Mouse (Mus musculus) neural tube, embryonic 15.5 days (tissue): ENCODE data around the gene Eps8l3. TPM values are rescaled to one million over a fixed set of nuclear protein-coding genes. Genes with fewer than 3 reads are reported as not detected.
"Not testable (repeated sequence)": the region's sequence is repeated elsewhere in the genome, so short reads cannot be mapped to it uniquely, and the experiment has no call there.

Experiments used
- ATAC-seq: fragments of 200-750 bp; cut with Nextera tagmentation; 2 replicates; pipeline ENCODE4 v1.8.0; 2017; ENCODE audit warnings: mild to moderate bottlenecking, moderate TSS enrichment, moderate library complexity; ENCODE audit not compliant: low FRiP score
- H3K27ac ChIP-seq: fragments of 300-500 bp; sonication (generic); replicated peaks from 2 replicates; pipeline ENCODE4 v1.5.1; 2015; ENCODE audit warnings: mild to moderate bottlenecking, inconsistent platforms
- H3K27me3 ChIP-seq: fragments of 300-500 bp; sonication (generic); replicated peaks from 2 replicates; pipeline ENCODE4 v1.6.1; 2015; ENCODE audit warnings: inconsistent platforms
- H3K36me3 ChIP-seq: fragments of 300-500 bp; sonication (generic); 2 replicates; pipeline ENCODE4 v1.6.1; 2015; ENCODE audit warnings: inconsistent platforms
- H3K4me1 ChIP-seq: fragments of 300-500 bp; sonication (generic); 2 replicates; pipeline ENCODE4 v1.6.1; 2015; ENCODE audit warnings: inconsistent platforms
- H3K4me2 ChIP-seq: fragments of 300-500 bp; sonication (generic); 2 replicates; pipeline ENCODE4 v1.6.1; 2015; ENCODE audit warnings: inconsistent platforms, mild to moderate bottlenecking, moderate library complexity
- H3K4me3 ChIP-seq: fragments of 300-500 bp; sonication (generic); replicated peaks from 2 replicates; pipeline ENCODE4 v1.5.1; 2015; ENCODE audit warnings: mild to moderate bottlenecking, inconsistent platforms
- H3K9ac ChIP-seq: fragments of 300-500 bp; sonication (generic); replicated peaks from 2 replicates; pipeline ENCODE4 v1.6.1; 2015; ENCODE audit warnings: mild to moderate bottlenecking, inconsistent platforms
- H3K9me3 ChIP-seq: fragments of 300-500 bp; sonication (generic); replicated peaks from 2 replicates; pipeline ENCODE4 v1.6.1; 2016; ENCODE audit warnings: inconsistent platforms
- WGBS: fragments of 180-500 bp; shearing (Covaris S2); methylation state at CpG from one replicate; pipeline ENCODE4 v1.1.7; 2015; ENCODE audit warnings: mixed read lengths; 5-methylcytosine and 5-hydroxymethylcytosine counted together
- polyA plus RNA-seq: library from polyadenylated mRNA; unstranded; fragments of >200 nt; fragmentation: Nextera tagmentation; extraction: Ambion mirVana; gene quantifications from 2 replicates; pipeline ENCODE4 v1.2.1, GENCODE M21; 2015

The Eps8l3 gene
- polyA plus RNA-seq, 1 experiment from 2014 or later = not detected

- no peaks in the 10 kb centered on the region for H3K36me3 ChIP-seq
- 86% methylated on average over 17 of the region's 17 CpGs for WGBS
These were observed 23.5 kb upstream of the Eps8l3 start for GRCm38 (mm10) chr3:107853232-107854181.

GRCm38 (mm10) chr3:107855368-107855767 is 21.7 kb upstream of the Eps8l3 start:
- H3K4me1 ChIP-seq = peaks cover 7% of the 10 kb centered on the region
- no peak overlapping the region for H3K9ac ChIP-seq
- no peaks in the 10 kb centered on the region for H3K27me3 ChIP-seq
- 79% methylated on average over 13 of the region's 13 CpGs for WGBS
- no peak overlapping the region for H3K4me3 ChIP-seq
- H3K27ac ChIP-seq = no peak overlapping the region
- no peaks in the 10 kb centered on the region for H3K9me3 ChIP-seq
- ATAC-seq = no peak
- no peaks in the 10 kb centered on the region for H3K36me3 ChIP-seq
- no peak overlapping the region for H3K4me2 ChIP-seq

More at GRCm38 (mm10) chr3:107853232-107854181, 23.5 kb upstream of the Eps8l3 start:
- no peaks in the 10 kb centered on the region for H3K9me3 ChIP-seq
- peaks cover 26% of the 10 kb centered on the region for H3K4me1 ChIP-seq
- no peak for ATAC-seq
- H3K27me3 ChIP-seq = no peaks in the 10 kb centered on the region
- H3K4me2 ChIP-seq = no peak overlapping the region
- no peak overlapping the region for H3K9ac ChIP-seq
- no peak overlapping the region for H3K27ac ChIP-seq
- H3K4me3 ChIP-seq = no peak overlapping the region

GRCm38 (mm10) chr3:107857646-107858045 is 19.4 kb upstream of the Eps8l3 start:
- H3K9me3 ChIP-seq = no peaks in the 10 kb centered on the region
- H3K4me2 ChIP-seq = no peak overlapping the region
- no peak overlapping the region for H3K9ac ChIP-seq
- WGBS = 62% methylated on average over 6 of the region's 6 CpGs
- no peak for ATAC-seq
- no peaks in the 10 kb centered on the region for H3K36me3 ChIP-seq
- H3K4me3 ChIP-seq = no peak overlapping the region
- no peak overlapping the region for H3K27ac ChIP-seq
- H3K4me1 ChIP-seq = no peaks in the 10 kb centered on the region
- H3K27me3 ChIP-seq = no peaks in the 10 kb centered on the region

GRCm38 (mm10) chr3:107861483-107861882 is 15.5 kb upstream of the Eps8l3 start:
- 78% methylated on average over 5 of the region's 5 CpGs for WGBS
- H3K27ac ChIP-seq, H3K9ac ChIP-seq, H3K4me1 ChIP-seq, H3K9me3 ChIP-seq, H3K4me3 ChIP-seq, H3K27me3 ChIP-seq, ATAC-seq, H3K4me2 ChIP-seq, H3K36me3 ChIP-seq: not testable (repeated sequence)

GRCm38 (mm10) chr3:107862471-107862870 is 14.6 kb upstream of the Eps8l3 start:
- Histone ChIP-seq H3K9me3 (no peaks in the 10 kb centered on the region), H3K27ac (no peak overlapping the region), H3K4me2 (no peak overlapping the region), H3K27me3 (no peaks in the 10 kb centered on the region), H3K9ac (no peak overlapping the region; the same call in 1 of the 2 replicates), H3K4me1 (peaks cover 10% of the 10 kb centered on the region), H3K36me3 (no peaks in the 10 kb centered on the region), H3K4me3 (no peak overlapping the region)
- ATAC-seq = no peak
- 83% methylated on average over 2 of the region's 2 CpGs for WGBS

- 74% methylated on average over 5 of the region's 5 CpGs for WGBS
- Histone ChIP-seq H3K9ac (no peak overlapping the region), H3K4me3 (no peak overlapping the region), H3K27ac (0 out of 2 replicates have a peak overlapping the region, but pooled peaks have one; percentile 24), H3K27me3 (no peaks in the 10 kb centered on the region), H3K4me2 (no peak overlapping the region), H3K9me3 (no peaks in the 10 kb centered on the region), H3K4me1 (peaks cover 10% of the 10 kb centered on the region), H3K36me3 (no peaks in the 10 kb centered on the region)
- ATAC-seq = peak; percentile 12; the same call in 1 of the 2 replicates
These were observed 13.6 kb upstream of the Eps8l3 start for GRCm38 (mm10) chr3:107863471-107863870.

GRCm38 (mm10) chr3:107863898-107864603 is 13.0 kb upstream of the Eps8l3 start:
- H3K4me1 ChIP-seq = peaks cover 13% of the 10 kb centered on the region
- peak; percentile 81 for ATAC-seq
- WGBS = 13% methylated on average over 2 of the region's 2 CpGs
- H3K4me3 ChIP-seq = no peak overlapping the region
- no peak overlapping the region for H3K4me2 ChIP-seq
- H3K27ac ChIP-seq = 0 out of 2 replicates have a peak overlapping the region, but pooled peaks have one; percentile 24
- H3K9me3 ChIP-seq = no peaks in the 10 kb centered on the region
- H3K36me3 ChIP-seq = no peaks in the 10 kb centered on the region
- no peaks in the 10 kb centered on the region for H3K27me3 ChIP-seq
- 0 out of 2 replicates have a peak overlapping the region, but pooled peaks have one; percentile 7 for H3K9ac ChIP-seq

- Histone ChIP-seq H3K4me2 (no peak overlapping the region), H3K9me3 (no peaks in the 10 kb centered on the region), H3K4me1 (peaks cover 19% of the 10 kb centered on the region), H3K27ac (no peak overlapping the region), H3K36me3 (no peaks in the 10 kb centered on the region), H3K9ac (no peak overlapping the region), H3K27me3 (no peaks in the 10 kb centered on the region), H3K4me3 (no peak overlapping the region)
- 75% methylated on average over 10 of the region's 10 CpGs for WGBS
- no peak for ATAC-seq
These were observed 11.5 kb upstream of the Eps8l3 start for GRCm38 (mm10) chr3:107865364-107866091.

- WGBS = 10% methylated on average over 8 of the region's 8 CpGs
- no peaks in the 10 kb centered on the region for H3K36me3 ChIP-seq
- H3K4me2 ChIP-seq = no peak overlapping the region
- no peaks in the 10 kb centered on the region for H3K27me3 ChIP-seq
- H3K4me3 ChIP-seq = no peak overlapping the region
- H3K9me3 ChIP-seq = no peaks in the 10 kb centered on the region
- H3K9ac ChIP-seq = no peak overlapping the region
- peak; percentile 46 for ATAC-seq
- no peak overlapping the region for H3K27ac ChIP-seq
- H3K4me1 ChIP-seq = peaks cover 19% of the 10 kb centered on the region
These were observed 9.9 kb upstream of the Eps8l3 start for GRCm38 (mm10) chr3:107867086-107867485.

- Histone ChIP-seq H3K9me3 (no peaks in the 10 kb centered on the region), H3K36me3 (no peaks in the 10 kb centered on the region), H3K27me3 (no peaks in the 10 kb centered on the region), H3K4me1 (peaks cover 16% of the 10 kb centered on the region), H3K4me3 (no peak overlapping the region), H3K27ac (no peak overlapping the region), H3K9ac (no peak overlapping the region), H3K4me2 (no peak overlapping the region)
- WGBS = 88% methylated on average over 22 of the region's 22 CpGs
- no peak for ATAC-seq
These were observed 8.6 kb upstream of the Eps8l3 start for GRCm38 (mm10) chr3:107868452-107868851.

- H3K4me3 ChIP-seq = no peak overlapping the region
- no peaks in the 10 kb centered on the region for H3K36me3 ChIP-seq
- H3K4me2 ChIP-seq = no peak overlapping the region
- no peaks in the 10 kb centered on the region for H3K9me3 ChIP-seq
- no peak overlapping the region for H3K27ac ChIP-seq
- 21% methylated on average over 7 of the region's 7 CpGs for WGBS
- H3K4me1 ChIP-seq = peaks cover 12% of the 10 kb centered on the region; the same call in 1 of the 2 replicates
- no peaks in the 10 kb centered on the region for H3K27me3 ChIP-seq
- H3K9ac ChIP-seq = no peak overlapping the region
- ATAC-seq = no peak
These were observed 7.9 kb upstream of the Eps8l3 start for GRCm38 (mm10) chr3:107869097-107869496.
